Mouse (Mus musculus): ENCODE measurements around the gene Dlgap4.
A peak's percentile ranks its signal among the peaks of the same experiment; 100 is the strongest.

Gene Dlgap4

GRCm38 (mm10) chr2:156664407-156664806, 50.9 kb downstream of the Dlgap4 start:
- DNase-seq: no peak

GRCm38 (mm10) chr2:156664993-156665518, 51.6 kb downstream of the Dlgap4 start:
- DNase-seq: no peak

- DNase-seq: no peak
Measured at GRCm38 (mm10) chr2:156665620-156666196, 52.2 kb downstream of the Dlgap4 start.

GRCm38 (mm10) chr2:156666231-156666630, 52.7 kb downstream of the Dlgap4 start:
- DNase-seq: no peak

GRCm38 (mm10) chr2:156667290-156667689, 53.8 kb downstream of the Dlgap4 start:
- no peak for DNase-seq

- DNase-seq: no peak
Measured at GRCm38 (mm10) chr2:156668625-156669024, 55.1 kb downstream of the Dlgap4 start.

GRCm38 (mm10) chr2:156673307-156673706, 59.8 kb downstream of the Dlgap4 start:
- no peak for DNase-seq

- no peak for DNase-seq
Measured at GRCm38 (mm10) chr2:156673881-156674669, 60.6 kb downstream of the Dlgap4 start.

GRCm38 (mm10) chr2:156676885-156677284, 63.4 kb downstream of the Dlgap4 start:
- no peak for DNase-seq

- no peak for DNase-seq
Measured at GRCm38 (mm10) chr2:156678112-156678511, 64.6 kb downstream of the Dlgap4 start.

GRCm38 (mm10) chr2:156682965-156683364, 69.5 kb downstream of the Dlgap4 start:
- DNase-seq: no peak

GRCm38 (mm10) chr2:156685999-156686398, 72.5 kb downstream of the Dlgap4 start:
- no peak for DNase-seq

- no peak for DNase-seq
Measured at GRCm38 (mm10) chr2:156686754-156687153, 73.2 kb downstream of the Dlgap4 start.

GRCm38 (mm10) chr2:156688604-156689003, 75.1 kb downstream of the Dlgap4 start:
- DNase-seq: no peak

- no peak for DNase-seq
Measured at GRCm38 (mm10) chr2:156690833-156691232, 77.3 kb downstream of the Dlgap4 start.

- DNase-seq: no peak
Measured at GRCm38 (mm10) chr2:156691746-156692145, 78.2 kb downstream of the Dlgap4 start.

- no peak for DNase-seq
Measured at GRCm38 (mm10) chr2:156693241-156693807, 79.8 kb downstream of the Dlgap4 start.

GRCm38 (mm10) chr2:156697261-156697660, 83.8 kb downstream of the Dlgap4 start:
- no peak for DNase-seq

GRCm38 (mm10) chr2:156698168-156698567, 84.7 kb downstream of the Dlgap4 start:
- no peak for DNase-seq

- peak; percentile 53 for DNase-seq
Measured at GRCm38 (mm10) chr2:156705473-156705872, 92.0 kb downstream of the Dlgap4 start.

GRCm38 (mm10) chr2:156716683-156717082, 103.2 kb downstream of the Dlgap4 start:
- DNase-seq: peak; percentile 23

GRCm38 (mm10) chr2:156717320-156718281, 104.1 kb downstream of the Dlgap4 start:
- peak; percentile 77 for DNase-seq

- peak; percentile 37 for DNase-seq
Measured at GRCm38 (mm10) chr2:156718793-156719192, 105.3 kb downstream of the Dlgap4 start.
